Mouse (Mus musculus) heart, postnatal 14 days (tissue): Measurements from ENCODE around the gene Imp4. TPM values are rescaled to one million over a fixed set of nuclear protein-coding genes. Genes with fewer than 3 reads are reported as not detected.

ENCODE experiments used
- microRNA-seq, 2 experiments: library from miRNA; unstranded; fragments of <30 nt; microRNA quantifications; one replicate each; pipeline ENCODE4 v1.2.0; 2021 to 2022
- total RNA-seq, 2 experiments: library from RNA; stranded (reverse); gene quantifications; 2 replicates each; pipeline ENCODE4 v1.2.3; 2021

Gene Imp4
- total RNA-seq, 2 experiments from 2014 or later = 28.5 to 30.0 TPM

Small RNA genes lying within 50 kb of the gene (microRNA-seq; reads per million reads assigned to microRNA genes)
- gene Mir5103 = 0.85 to 1.1 reads per million in 2 experiments

Other genes with a start within 250 kb of the Imp4 start
- 10 to 100 TPM; 14.1 to 15.0 TPM for gene Ccdc115, start 179 bp upstream of the Imp4 start, total RNA-seq
- gene Ptpn18, start 19.9 kb downstream of the Imp4 start, total RNA-seq = 1 to 10 TPM; 7.2 to 7.5 TPM
- gene Prss39, start 58.6 kb downstream of the Imp4 start, total RNA-seq = not detected
- gene Cfc1, start 95.8 kb downstream of the Imp4 start, total RNA-seq = not detected
- not detected for gene Prss40, start 121.1 kb downstream of the Imp4 start, total RNA-seq
- gene Amer3, start 139.8 kb downstream of the Imp4 start, total RNA-seq = not detected